Mouse (Mus musculus): ENCODE results near the gene Gm10197.

The Gm10197 gene

GRCm38 (mm10) chr19:53359160-53360033 is 12.2 kb downstream of the Gm10197 start:
- DNase-seq (ENCODE audit: low read depth), result no peak

DNA sequence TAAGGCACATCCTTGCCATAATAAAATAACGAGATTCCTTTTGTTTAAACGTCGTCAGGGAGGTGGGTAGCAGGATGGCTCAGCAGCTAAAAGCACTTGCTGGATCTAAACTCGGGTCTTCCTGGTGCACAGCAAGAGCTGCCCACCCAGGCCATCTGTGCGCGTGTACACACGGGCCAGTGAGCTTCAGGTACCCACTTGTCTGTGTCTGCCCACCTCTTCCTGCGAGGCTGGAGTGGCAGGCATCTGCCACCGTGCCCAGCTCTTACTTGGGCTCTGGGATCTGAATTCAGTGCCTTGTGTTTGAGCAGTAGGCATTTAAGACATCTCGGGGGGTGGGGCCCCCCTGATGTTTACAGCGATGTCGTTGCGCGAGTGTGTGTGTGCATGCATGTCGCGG is 16.5 kb downstream of the Gm10197 start:
- no peak for DNase-seq (ENCODE audit: low read depth)

DNA sequence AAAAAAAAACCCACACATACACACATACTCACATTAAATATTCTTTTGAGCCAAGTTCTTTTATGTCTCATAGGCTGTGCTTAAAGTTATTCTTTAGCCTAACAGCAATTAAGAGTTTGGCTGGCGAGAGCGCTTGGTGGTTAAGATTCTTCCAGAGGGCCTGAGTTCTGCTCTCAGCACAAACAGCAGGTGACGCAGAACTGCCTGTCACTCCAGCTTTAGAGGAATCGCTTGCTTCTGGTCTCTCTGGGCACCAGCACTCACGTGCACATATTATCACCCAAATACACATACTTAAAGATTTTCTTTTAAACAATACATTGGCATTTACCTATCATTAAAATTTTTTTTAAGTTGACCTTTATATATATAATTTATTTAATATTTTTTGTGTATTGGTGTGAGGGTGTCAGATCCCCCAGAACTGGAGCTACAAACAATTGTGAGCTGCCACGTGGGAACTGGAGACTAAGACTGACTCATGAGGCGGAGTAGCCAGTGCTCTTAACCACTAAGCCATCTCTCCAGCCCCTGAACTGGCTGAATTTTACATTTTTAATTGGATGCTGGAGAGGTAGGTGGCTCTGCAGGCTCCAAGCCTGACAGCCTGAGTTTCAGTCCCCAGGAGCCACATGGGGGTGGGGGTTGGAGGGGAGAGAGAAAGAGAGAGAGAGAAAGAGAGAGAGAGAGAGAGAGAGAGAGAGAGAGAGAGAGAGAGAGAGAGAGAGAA is 17.1 kb downstream of the Gm10197 start:
- DNase-seq (ENCODE audit: low read depth), result no peak

DNA sequence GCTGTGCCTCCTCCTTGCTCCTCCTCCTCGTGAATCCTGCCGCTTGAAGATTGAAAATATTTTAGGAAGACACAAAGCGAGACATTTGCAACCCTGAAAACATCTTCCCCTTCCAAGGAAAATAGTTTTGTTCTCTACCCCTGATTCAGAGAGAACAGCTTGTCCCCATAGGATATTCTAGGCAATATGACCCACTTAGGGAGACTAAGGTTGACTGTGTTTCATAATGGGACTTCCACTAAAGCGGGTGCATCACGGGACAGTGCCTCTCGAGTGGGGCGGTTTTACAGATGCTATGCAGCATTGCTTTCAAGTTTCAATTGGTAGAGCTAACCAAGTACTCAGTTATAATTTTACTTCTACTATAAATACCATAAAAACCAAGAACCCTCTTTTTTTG is 17.7 kb downstream of the Gm10197 start:
- DNase-seq (ENCODE audit: low read depth), result no peak

- no peak for DNase-seq (ENCODE audit: low read depth)
Observed at GRCm38 (mm10) chr19:53345766-53346165, 25.8 kb downstream of the Gm10197 start.

GRCm38 (mm10) chr19:53344062-53344461 is 27.5 kb downstream of the Gm10197 start:
- DNase-seq (ENCODE audit: low read depth), result no peak

DNA sequence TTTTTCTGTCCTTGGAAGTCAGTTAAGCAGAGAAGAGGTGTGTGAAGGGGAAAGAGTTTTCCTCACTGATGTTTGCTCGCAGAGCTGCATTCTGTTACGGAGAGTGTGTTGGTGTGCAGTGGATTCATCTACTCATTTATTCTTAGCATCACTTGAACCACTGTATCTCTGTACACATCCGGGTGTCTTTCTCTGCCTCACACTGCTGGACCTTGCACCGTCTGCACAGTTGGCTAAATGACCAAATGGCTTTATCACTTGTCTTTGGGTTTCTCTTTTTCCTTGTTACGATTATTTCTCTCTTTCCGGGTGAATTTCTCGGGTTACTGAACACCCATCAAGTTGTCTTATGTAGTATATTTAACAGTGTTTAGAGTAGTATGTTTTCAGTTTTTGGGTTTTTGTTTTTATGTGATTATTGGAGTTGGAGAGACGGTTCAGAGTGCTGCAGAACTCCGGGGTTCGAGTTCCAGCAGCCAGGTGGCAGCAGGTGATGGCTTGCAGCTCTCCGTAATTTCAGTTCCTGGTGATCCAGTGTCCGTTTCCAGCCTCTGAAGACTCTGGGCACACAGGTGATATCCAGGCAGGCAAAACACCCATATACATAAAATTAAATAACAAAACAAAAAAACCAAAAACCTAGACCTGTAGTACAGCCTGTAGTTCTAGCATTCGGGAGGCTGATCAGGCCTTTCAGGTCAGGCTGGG is 28.2 kb downstream of the Gm10197 start:
- no peak for DNase-seq (ENCODE audit: low read depth)

DNA sequence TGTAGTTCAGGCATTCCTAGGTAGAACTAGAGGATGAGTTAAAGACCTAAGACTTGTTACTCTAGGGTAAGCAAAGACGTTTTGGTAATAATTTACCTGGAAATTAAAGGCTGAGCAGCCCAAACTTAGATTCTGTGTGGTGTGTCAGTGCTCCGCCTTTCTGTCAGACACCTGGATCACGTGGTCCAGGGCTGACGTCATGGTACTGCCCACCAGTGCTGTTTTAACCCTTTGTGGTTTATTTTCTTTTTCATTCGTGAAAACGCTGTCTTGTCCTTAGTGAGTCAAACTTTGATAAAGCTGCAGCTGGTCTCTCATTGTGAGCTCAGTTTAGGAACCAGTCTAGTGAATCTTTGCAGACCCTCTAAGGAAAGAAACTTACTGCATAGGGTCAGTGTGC is 31.1 kb downstream of the Gm10197 start:
- no peak for DNase-seq (ENCODE audit: low read depth)

GRCm38 (mm10) chr19:53335241-53335640 is 36.3 kb downstream of the Gm10197 start:
- DNase-seq (ENCODE audit: low read depth), result no peak

- DNase-seq (ENCODE audit: low read depth), result no peak
Observed at GRCm38 (mm10) chr19:53333730-53334129, 37.8 kb downstream of the Gm10197 start.

GRCm38 (mm10) chr19:53331882-53332500 is 39.6 kb downstream of the Gm10197 start:
- DNase-seq (ENCODE audit: low read depth), result peak; percentile 74

DNA sequence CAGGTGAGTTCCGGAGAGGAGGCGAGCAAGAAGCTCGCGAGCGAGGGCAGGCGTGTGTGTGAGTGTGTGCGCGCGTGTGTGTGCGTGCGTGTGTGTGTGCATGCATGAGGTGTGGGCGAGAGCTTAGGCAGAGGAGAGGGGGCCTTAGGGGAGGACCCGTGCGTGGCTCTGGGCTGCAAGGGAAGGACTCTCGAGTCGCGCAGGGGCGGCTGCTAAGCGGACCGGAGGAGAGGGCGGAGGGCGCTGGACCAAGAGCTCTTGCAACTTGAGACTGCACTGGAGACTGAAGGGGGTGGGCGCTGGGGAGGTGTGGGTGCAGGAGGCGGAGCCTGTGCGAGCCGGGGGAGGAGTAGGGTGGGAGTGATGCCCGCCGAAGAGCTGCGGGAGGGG is 41.6 kb downstream of the Gm10197 start:
- peak; percentile 80 for DNase-seq (ENCODE audit: low read depth)

- DNase-seq (ENCODE audit: low read depth), result peak; percentile 92
Observed at GRCm38 (mm10) chr19:53329221-53329991, 42.2 kb downstream of the Gm10197 start.

DNA sequence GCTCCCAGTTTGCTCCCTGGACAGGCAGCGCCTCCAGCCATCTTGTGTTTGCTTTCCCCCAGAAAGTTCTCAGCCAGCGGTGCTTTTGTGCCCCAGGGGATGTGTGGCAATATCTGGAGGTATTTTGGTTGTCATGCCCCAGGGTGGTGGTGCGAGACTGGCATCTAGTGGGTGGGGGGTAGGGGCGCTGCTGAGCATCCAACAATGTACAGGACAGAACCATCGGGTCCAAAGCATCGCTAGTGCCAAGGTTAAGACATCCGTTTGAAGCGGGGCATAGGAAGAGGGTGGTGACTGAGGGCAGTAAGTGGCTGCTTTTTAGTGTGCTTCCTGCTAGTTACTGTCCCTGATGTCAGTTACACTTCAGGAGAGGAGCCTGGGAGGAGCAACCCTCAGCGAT is 43.5 kb downstream of the Gm10197 start:
- peak; percentile 91 for DNase-seq (ENCODE audit: low read depth)

GRCm38 (mm10) chr19:53325578-53326295 is 45.8 kb downstream of the Gm10197 start:
- peak; percentile 90 for DNase-seq (ENCODE audit: low read depth)

DNA sequence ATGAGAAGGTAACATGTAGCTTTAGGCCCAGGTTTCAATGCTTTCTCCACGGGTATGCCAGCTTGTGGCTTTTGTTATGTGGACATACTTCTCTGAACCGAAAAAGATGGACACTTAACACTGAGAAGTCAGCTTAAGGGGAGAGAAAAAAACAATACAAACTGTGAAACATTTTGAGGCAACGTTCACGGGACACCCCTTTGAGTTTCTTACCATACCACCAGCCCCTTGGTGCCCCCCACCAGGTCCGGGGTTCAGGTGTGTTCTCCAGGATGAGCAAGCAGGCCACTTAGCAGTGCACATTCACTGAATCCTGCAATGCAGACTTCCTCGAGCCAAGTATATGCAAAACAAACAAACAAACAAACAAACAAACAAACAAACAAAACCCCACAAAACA is 46.7 kb downstream of the Gm10197 start:
- no peak for DNase-seq (ENCODE audit: low read depth)

DNA sequence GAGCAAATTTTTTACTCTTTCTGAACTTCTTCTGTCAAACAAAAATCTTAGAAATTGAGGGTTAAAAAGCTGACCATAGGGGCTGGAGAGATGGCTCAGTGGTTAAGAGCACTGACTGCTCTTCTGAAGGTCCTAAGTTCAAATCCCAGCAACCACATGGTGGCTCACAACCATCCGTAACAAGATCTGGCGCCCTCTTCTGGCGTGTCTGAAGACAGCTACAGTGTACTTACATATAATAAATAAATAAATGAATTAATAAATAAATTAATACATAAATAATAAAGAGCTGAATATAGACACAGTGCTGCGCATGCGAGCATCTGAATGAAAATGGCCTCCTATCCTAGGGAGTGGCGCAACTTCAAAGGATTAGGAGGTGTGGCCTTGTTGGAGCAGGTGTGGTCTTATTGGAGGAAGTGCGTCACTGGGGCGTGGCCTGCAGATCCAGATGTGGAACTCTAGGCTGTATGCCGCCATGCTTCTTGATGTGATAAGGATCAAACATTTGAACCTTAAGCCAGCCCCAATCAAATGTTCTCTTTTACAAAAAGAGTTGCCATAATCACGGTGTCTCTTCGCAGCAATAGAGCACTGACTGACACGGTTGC is 49.0 kb downstream of the Gm10197 start:
- peak; percentile 64 for DNase-seq (ENCODE audit: low read depth)

All from 416B (cell line).